Mouse (Mus musculus) forebrain, embryonic 12.5 days (tissue): ENCODE measurements around the gene Vwf. TPM values are rescaled to one million over a fixed set of nuclear protein-coding genes. Genes with fewer than 3 reads are reported as not detected.

Source experiments
- ATAC-seq: fragments of 200-750 bp; cut with Nextera tagmentation; 2 replicates; pipeline ENCODE4 v1.8.0; 2017; ENCODE audit warnings: moderate TSS enrichment; ENCODE audit not compliant: low FRiP score
- H3K27ac ChIP-seq: fragments of 300-500 bp; sonication (generic); 2 replicates; pipeline ENCODE4 v1.5.1; 2016; ENCODE audit warnings: mild to moderate bottlenecking
- H3K27me3 ChIP-seq: fragments of 300-500 bp; sonication (generic); 2 replicates; pipeline ENCODE4 v1.6.1; 2016; ENCODE audit warnings: mild to moderate bottlenecking
- H3K36me3 ChIP-seq: fragments of 300-500 bp; sonication (generic); replicated peaks from 2 replicates; pipeline ENCODE4 v1.6.1; 2016; ENCODE audit warnings: mild to moderate bottlenecking
- H3K4me1 ChIP-seq: fragments of 300-500 bp; sonication (generic); 2 replicates; pipeline ENCODE4 v1.6.1; 2016
- H3K4me2 ChIP-seq: fragments of 300-500 bp; sonication (generic); 2 replicates; pipeline ENCODE4 v1.6.1; 2016; ENCODE audit warnings: mild to moderate bottlenecking, moderate library complexity
- H3K4me3 ChIP-seq: fragments of 300-500 bp; sonication (generic); replicated peaks from 2 replicates; pipeline ENCODE4 v1.5.1; 2016; ENCODE audit warnings: mild to moderate bottlenecking
- H3K9ac ChIP-seq: fragments of 300-500 bp; sonication (generic); 2 replicates; pipeline ENCODE4 v1.6.1; 2016; ENCODE audit warnings: mild to moderate bottlenecking
- H3K9me3 ChIP-seq: fragments of 300-500 bp; sonication (generic); 2 replicates; pipeline ENCODE4 v1.6.1; 2016
- WGBS: fragments of 180-500 bp; shearing (Covaris S2); methylation state at CpG from one replicate; pipeline ENCODE4 v1.1.7; 2016; 5-methylcytosine and 5-hydroxymethylcytosine counted together
- polyA plus RNA-seq: library from polyadenylated mRNA; unstranded; fragments of >200 nt; fragmentation: Nextera tagmentation; extraction: Ambion mirVana; gene quantifications from 2 replicates; pipeline ENCODE4 v1.2.1, GENCODE M21; 2016

Vwf gene
- polyA plus RNA-seq, 1 experiment from 2014 or later: 10.3 TPM

DNA sequence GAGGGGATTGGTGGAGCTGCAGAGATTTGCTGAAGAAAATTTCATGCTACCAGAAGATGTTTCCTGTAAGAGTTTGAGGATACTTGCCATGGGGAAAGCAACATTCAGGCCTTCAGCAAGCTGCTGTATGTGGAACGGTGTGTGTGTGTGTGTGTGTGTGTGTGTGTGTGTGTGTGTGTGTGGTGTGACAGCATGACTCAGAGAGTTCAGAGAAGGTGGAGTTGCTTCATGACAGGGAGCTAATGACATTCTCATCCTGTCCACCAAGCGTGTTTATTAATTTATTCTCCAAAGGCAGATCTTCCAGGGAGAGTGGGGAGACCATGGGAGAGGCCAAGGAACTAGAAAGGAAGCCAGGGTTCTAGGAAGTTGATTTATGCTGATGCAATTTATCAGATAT is 117.3 kb downstream of the Vwf start:
- no peak for ATAC-seq
- Histone ChIP-seq H3K9me3 (no peaks in the 10 kb centered on the region), H3K4me2 (no peak overlapping the region), H3K4me3 (no peak overlapping the region), H3K27ac (no peak overlapping the region), H3K27me3 (no peaks in the 10 kb centered on the region), H3K36me3 (no peaks in the 10 kb centered on the region), H3K9ac (no peak overlapping the region), H3K4me1 (no peaks in the 10 kb centered on the region)
- WGBS: 87% methylated on average over 2 of the region's 2 CpGs

DNA sequence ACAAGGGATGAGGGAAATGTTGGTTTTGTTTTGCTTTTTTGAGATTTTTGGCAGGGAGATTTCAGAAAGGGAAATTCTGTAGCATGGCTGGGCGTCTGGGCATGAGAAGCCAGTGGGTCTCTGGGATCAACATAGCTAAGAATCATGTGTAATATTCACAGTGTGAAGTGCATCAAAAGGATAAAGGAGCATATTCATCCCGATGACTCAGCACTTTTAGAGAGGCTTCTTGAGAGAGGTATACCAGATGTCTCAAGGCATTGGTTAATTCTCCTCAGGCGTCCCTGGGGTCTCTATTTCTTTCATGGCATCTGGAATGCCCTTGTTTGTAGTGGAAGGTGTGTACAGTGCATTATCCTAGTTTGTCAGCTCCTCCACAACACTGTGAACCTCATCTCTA is 125.3 kb downstream of the Vwf start:
- ATAC-seq: no peak
- Histone ChIP-seq H3K4me3 (no peak overlapping the region), H3K27me3 (no peaks in the 10 kb centered on the region), H3K36me3 (no peaks in the 10 kb centered on the region), H3K27ac (no peak overlapping the region), H3K4me2 (no peak overlapping the region), H3K9ac (no peak overlapping the region), H3K9me3 (no peaks in the 10 kb centered on the region), H3K4me1 (no peaks in the 10 kb centered on the region)
- WGBS: 87% methylated on average over 3 of the region's 3 CpGs

DNA sequence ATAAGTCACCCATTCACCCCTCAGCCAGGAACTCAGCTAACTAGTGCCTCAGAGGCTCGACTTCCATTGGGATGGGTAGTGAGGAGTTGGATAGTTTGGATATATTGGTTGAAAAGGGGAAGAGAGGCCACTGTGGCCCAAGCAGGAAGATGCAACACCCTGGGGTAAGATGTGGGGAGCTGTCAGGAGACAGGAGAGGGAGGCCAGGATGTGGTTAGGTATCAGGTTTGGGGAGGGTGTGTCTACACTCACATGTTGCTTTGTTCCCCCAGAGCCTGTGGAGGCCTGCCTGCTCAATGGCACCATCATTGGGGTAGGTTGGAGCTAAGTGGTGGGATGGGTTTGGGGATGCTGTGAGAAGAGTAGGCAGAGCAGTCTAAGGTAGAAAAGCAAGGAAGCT is 131.9 kb downstream of the Vwf start:
- Histone ChIP-seq H3K4me1 (no peaks in the 10 kb centered on the region), H3K27ac (no peak overlapping the region), H3K4me2 (no peak overlapping the region), H3K9me3 (no peaks in the 10 kb centered on the region), H3K9ac (no peak overlapping the region), H3K36me3 (no peaks in the 10 kb centered on the region), H3K4me3 (no peak overlapping the region), H3K27me3 (no peaks in the 10 kb centered on the region)
- no peak for ATAC-seq
- WGBS: 78% methylated on average over 1 of the region's 1 CpGs

DNA sequence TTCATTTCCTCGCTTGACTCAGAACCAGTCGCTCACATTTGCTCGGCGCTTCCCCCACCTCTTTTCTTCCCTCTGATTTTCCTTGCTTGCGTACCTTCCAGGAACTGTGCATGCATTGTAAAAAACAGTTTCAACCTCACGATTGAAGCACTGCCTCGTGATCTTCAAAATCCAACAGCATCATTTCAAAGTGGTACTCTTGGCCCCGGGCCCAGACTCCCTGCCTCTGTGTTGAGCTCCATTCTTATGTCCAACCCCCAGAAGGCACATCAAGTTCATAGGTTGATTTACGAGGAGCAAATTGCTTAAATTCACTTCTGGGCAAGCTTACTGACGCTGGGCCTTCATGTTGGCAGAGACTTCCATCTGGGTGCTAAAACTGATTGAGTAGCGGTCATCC is 134.0 kb downstream of the Vwf start:
- Histone ChIP-seq H3K9me3 (no peaks in the 10 kb centered on the region), H3K4me2 (no peak overlapping the region), H3K27me3 (no peaks in the 10 kb centered on the region), H3K4me3 (no peak overlapping the region), H3K9ac (no peak overlapping the region), H3K27ac (no peak overlapping the region), H3K36me3 (no peaks in the 10 kb centered on the region), H3K4me1 (no peaks in the 10 kb centered on the region)
- WGBS: 90% methylated on average over 11 of the region's 11 CpGs
- ATAC-seq: no peak

DNA sequence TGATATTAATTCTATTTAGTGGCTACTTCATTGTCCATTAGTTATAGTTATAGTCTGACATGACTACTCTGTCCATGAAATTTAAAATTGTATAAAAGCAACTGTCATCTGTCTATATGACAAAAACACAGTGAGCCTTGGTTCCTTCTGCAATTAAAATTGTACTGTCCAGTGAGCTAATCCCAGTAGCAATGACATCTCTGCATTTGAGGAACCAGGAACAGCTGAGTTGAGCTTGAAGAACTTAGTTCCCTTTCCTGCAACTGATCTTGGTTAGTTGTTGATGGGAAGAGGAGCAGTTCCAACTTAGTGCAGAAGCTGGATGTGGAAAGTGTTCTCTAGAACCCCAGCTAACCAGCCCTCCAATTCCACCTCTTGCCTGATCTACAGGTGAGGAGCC is 138.8 kb downstream of the Vwf start:
- no peaks in the 10 kb centered on the region for H3K36me3 ChIP-seq
- no peak for ATAC-seq
- peaks cover 10% of the 10 kb centered on the region; the same call in 1 of the 2 replicates for H3K27me3 ChIP-seq
- no peak overlapping the region for H3K9ac ChIP-seq
- no peak overlapping the region for H3K4me2 ChIP-seq
- peaks cover 9% of the 10 kb centered on the region for H3K4me1 ChIP-seq
- no peak overlapping the region for H3K4me3 ChIP-seq
- no peaks in the 10 kb centered on the region for H3K9me3 ChIP-seq
- no peak overlapping the region for H3K27ac ChIP-seq

DNA sequence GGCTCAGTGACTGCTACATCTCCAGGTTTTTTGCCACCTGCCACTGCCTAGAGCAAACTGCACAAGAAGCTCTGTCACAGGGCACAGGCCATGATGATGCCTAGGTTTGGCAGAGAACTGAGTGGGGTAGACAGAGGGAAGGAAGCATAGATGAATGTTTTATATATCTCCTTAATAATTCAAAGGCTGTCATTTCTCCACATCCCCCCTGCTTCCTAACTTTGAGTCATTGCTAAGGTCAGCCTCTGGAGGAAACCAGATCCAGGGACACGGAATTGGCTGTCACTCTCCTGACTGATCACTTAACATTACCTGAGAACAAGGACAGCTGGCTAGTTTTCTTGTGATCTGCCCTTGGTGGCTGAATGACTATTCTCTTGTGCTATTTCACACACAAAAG is 141.4 kb downstream of the Vwf start:
- Histone ChIP-seq H3K4me1 (peaks cover 11% of the 10 kb centered on the region), H3K36me3 (no peaks in the 10 kb centered on the region), H3K9me3 (no peaks in the 10 kb centered on the region), H3K9ac (no peak overlapping the region), H3K27me3 (peaks cover 10% of the 10 kb centered on the region; the same call in 1 of the 2 replicates), H3K4me3 (no peak overlapping the region), H3K4me2 (no peak overlapping the region), H3K27ac (no peak overlapping the region)
- WGBS: 68% methylated on average over 1 of the region's 1 CpGs
- ATAC-seq: no peak

DNA sequence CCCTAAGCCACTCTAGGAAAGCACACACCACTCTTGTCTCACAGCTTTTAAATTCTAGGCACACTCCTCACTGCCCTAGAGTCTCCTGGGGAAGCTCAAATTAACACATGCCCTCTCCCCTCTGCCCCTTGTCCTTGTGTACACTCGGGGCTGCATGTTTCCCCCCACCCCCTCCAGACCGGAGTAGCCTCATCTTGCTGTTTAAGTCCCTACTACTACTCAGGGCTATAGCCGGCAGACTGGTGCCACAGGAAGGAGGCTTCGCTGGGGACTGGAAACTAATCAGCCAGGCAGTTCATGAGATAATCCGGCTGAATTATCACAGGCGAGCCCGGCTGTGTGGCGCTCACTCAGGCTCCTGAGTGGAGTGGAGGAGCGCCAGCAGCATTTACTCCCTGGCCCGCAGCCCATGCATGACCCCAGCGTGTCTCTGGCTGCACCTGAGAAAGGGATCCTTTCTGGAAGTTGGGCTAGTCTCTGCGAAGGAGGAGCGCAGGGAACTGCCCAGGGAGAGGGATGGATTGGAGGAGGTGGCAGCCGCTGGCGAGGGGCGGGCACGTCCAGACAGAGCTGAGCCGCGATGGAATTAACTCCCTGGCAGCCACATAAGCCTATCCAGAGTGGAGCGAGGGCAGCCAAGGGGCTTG is 143.6 kb downstream of the Vwf start, which contains the start of gene Ano2:
Gene Ano2, plus strand, starts transcription at position 363 of the 647 bp plus-strand sequence.
- WGBS: 2% methylated on average over 20 of the region's 20 CpGs
- peak; percentile 63; the same call in 1 of the 2 replicates for ATAC-seq
- Histone ChIP-seq H3K4me3 (peak within 1 kb of the TSS; percentile 23), H3K4me2 (peak within 1 kb of the TSS; percentile 57), H3K27me3 (peaks cover 10% of the 10 kb centered on the region; the same call in 1 of the 2 replicates), H3K27ac (no peak within 1 kb of the TSS), H3K4me1 (peaks cover 11% of the 10 kb centered on the region), H3K36me3 (no peaks in the 10 kb centered on the region), H3K9me3 (no peaks in the 10 kb centered on the region), H3K9ac (peak within 1 kb of the TSS; percentile 44; the same call in 1 of the 2 replicates)

DNA sequence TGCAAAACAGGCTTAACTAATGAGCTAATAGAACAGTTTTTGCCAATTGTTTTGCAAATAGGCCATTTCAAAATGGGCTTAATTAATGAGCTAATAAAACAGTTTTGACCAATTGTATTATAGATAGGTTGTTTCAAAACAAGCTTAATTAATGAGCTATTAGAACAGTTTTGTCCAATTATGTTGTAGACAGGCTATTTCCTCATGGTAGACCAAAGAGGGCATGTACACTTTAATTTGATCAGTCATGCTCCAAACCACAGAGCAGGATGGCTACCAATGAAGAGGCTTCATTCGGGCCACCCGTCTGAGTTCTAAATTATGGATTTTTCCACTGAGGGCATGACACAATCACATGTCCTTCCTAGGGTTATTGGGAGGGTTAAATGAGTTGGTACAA is 154.6 kb downstream of the Vwf start:
- Histone ChIP-seq H3K4me1 (no peaks in the 10 kb centered on the region), H3K27me3 (no peaks in the 10 kb centered on the region)

DNA sequence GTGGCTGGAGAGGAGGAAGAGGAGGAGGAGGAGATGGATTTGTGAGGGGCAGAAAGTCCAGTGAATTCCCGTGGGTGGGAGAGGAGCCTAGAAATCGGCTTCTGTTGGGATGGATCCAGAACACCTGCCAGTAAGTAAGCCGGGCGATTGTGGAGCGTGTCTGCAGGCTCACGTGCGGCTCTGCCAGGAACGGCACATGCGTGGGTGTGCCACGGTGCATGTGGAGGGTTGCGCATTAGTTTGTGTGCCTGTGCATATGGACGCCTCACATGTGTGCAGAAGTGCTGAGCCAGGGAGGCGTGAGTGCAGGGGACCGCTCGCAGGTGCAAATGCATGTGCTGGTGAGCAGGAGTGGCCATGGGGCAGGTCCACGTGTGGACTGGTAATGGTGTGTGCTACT is 164.7 kb downstream of the Vwf start:
- no peak overlapping the region for H3K9ac ChIP-seq
- 94% methylated on average over 16 of the region's 16 CpGs for WGBS
- no peak overlapping the region for H3K4me3 ChIP-seq
- H3K4me1 ChIP-seq: no peaks in the 10 kb centered on the region
- H3K36me3 ChIP-seq: no peaks in the 10 kb centered on the region
- no peak overlapping the region for H3K27ac ChIP-seq
- H3K27me3 ChIP-seq: no peaks in the 10 kb centered on the region
- no peak for ATAC-seq
- no peaks in the 10 kb centered on the region for H3K9me3 ChIP-seq
- H3K4me2 ChIP-seq: no peak overlapping the region

More for the DNA sequence above, 154.6 kb downstream of the Vwf start:
- H3K4me3 ChIP-seq: no peak overlapping the region
- H3K4me2 ChIP-seq: no peak overlapping the region
- no peak overlapping the region for H3K27ac ChIP-seq
- no peak overlapping the region for H3K9ac ChIP-seq
- H3K9me3 ChIP-seq: no peaks in the 10 kb centered on the region
- no peaks in the 10 kb centered on the region for H3K36me3 ChIP-seq
- no peak for ATAC-seq
- WGBS: 90% methylated on average over 2 of the region's 2 CpGs

DNA sequence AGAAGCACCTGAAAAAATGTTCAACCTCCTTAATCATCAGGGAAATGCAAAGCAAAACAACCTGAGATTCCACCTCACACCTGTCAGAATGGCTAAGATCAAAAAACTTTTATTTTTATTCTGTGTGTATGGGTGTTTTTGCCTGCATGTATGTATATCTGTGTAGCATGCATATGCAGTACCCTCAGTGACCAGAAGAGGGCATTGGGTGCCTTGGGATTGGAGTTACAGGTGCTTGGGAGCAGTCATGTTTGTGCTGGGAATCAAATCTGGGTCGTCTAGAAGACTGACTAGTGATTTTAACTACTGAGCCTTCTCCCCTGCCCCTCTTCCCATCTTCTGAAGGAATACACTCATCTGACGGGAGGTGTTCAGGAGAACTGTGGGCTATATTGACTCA is 179.8 kb downstream of the Vwf start:
- no peak overlapping the region for H3K9ac ChIP-seq

DNA sequence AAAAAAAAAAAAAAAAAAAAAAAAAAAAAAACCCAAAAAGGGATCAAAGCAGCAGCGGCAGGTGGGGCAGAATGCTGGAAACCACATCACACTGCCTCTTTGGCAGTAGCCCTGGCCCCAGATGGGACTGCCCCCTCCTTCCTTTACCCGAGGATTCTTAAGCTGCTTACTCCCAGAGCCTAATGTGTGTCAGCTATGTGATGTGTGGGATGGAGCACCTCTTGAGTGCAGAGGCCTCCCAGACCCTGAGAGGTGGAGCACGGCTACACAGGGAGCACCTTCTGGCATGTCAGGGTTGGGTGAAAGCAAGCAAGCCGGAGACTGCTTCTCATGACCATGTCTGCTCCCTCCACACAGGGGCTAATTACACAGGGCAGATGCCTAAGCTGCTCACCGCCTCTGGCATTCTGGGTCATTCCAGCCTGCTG is 180.9 kb downstream of the Vwf start:
- Histone ChIP-seq H3K4me1 (no peaks in the 10 kb centered on the region), H3K27me3 (no peaks in the 10 kb centered on the region), H3K9ac (no peak overlapping the region), H3K4me3 (no peak overlapping the region), H3K9me3 (no peaks in the 10 kb centered on the region), H3K27ac (no peak overlapping the region), H3K4me2 (no peak overlapping the region), H3K36me3 (no peaks in the 10 kb centered on the region)
- WGBS: 49% methylated on average over 5 of the region's 5 CpGs
- ATAC-seq: no peak

More for the DNA sequence above, 179.8 kb downstream of the Vwf start:
- WGBS: 79% methylated on average over 2 of the region's 2 CpGs
- no peak overlapping the region for H3K4me2 ChIP-seq
- H3K27ac ChIP-seq: no peak overlapping the region
- no peak overlapping the region for H3K4me3 ChIP-seq
- no peaks in the 10 kb centered on the region for H3K4me1 ChIP-seq
- ATAC-seq: no peak
- no peaks in the 10 kb centered on the region for H3K27me3 ChIP-seq
- H3K36me3 ChIP-seq: no peaks in the 10 kb centered on the region
- no peaks in the 10 kb centered on the region for H3K9me3 ChIP-seq

DNA sequence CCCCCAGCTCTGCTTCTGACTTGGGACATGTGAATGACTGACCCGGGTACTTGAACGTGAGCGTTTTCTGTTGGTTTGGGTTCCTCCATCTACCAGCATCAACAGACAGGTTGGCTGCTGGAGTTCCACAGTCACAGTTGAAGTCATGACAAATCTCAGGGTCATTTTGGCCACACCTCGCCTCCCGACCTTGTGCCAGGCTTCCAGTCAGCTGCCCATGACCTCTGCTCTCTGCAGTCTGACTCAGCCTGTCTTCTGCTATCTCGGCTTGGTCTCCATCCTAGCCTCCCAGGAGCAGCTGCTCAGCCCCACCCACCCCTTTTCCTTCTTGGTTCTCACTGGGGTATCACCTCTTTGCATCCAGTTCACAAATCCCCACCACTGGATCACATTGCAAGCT is 182.9 kb downstream of the Vwf start:
- H3K27me3 ChIP-seq: no peaks in the 10 kb centered on the region
- H3K4me2 ChIP-seq: no peak overlapping the region
- H3K4me1 ChIP-seq: no peaks in the 10 kb centered on the region
- H3K4me3 ChIP-seq: no peak overlapping the region
- no peaks in the 10 kb centered on the region for H3K9me3 ChIP-seq
- no peaks in the 10 kb centered on the region for H3K36me3 ChIP-seq
- H3K27ac ChIP-seq: no peak overlapping the region
- no peak for ATAC-seq
- WGBS: 95% methylated on average over 6 of the region's 6 CpGs
- H3K9ac ChIP-seq: no peak overlapping the region

DNA sequence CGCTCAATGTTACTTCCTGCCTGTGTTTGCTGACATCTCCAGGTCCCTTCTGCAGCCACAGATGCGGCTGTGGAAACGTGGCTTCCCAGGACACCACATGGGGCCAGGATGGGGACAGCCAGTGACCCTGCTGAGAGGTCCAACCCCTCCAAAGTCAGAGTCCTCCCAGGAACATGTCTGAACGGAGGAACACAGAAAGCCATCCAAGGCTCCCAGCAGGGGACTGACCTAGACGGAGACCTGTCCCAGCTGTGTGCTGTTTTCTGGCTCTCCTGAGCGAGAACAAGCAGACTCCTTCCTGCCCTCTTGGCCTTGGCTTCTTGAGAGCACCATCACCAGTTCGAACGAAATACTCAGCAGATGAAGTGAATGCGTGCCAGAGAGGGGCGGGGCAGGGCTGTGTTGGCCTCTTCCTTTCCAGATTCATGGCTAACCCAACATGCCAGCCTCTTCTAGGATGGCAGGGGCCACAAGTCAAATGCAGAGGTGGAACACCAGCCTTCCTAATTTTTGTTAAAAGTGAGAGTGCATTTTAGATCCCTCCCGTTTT is 183.5 kb downstream of the Vwf start:
- H3K27me3 ChIP-seq: no peaks in the 10 kb centered on the region
- H3K4me1 ChIP-seq: no peaks in the 10 kb centered on the region
- H3K4me2 ChIP-seq: no peak overlapping the region
- no peak overlapping the region for H3K4me3 ChIP-seq
- no peak overlapping the region for H3K27ac ChIP-seq
- no peaks in the 10 kb centered on the region for H3K9me3 ChIP-seq
- no peak for ATAC-seq
- WGBS: 67% methylated on average over 11 of the region's 11 CpGs
- no peaks in the 10 kb centered on the region for H3K36me3 ChIP-seq
- no peak overlapping the region for H3K9ac ChIP-seq
